Mouse (Mus musculus): ENCODE measurements around the gene Lrp1.

DNA sequence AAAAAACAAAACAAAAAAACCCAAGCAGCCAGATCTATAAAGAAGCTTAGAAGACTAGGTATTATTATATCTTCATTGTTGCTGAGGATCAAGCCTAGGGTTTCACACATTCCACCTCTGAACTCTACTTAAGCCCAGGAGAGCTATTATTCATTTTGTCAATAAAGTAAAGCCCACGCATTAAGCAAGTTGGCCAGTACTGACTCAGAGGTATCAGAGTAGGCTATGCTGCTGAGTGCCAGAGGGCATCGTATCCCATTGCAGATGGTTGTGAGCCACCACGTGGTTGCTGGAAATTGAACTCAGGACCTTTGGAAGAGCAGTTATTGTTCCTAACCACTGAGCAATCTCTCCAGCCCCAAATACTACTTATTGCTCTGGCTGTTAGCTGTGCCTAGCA, 77.0 kb downstream of the Lrp1 start:
- TF ChIP-seq CTCF (conservative IDR thresholded peaks at IDR 0.05; ENCODE audit: low read length) (no peak), NANOG (IDR thresholded peaks at IDR 0.05; ENCODE audit: borderline replicate concordance, low read length) (no peak), POU5F1 (IDR thresholded peaks at IDR 0.05; ENCODE audit: borderline replicate concordance, low read length) (no peak)

Measured in E14TG2a.4 (cell line).